Mouse (Mus musculus) heart, postnatal 0 days (tissue): ENCODE measurements around the gene Plce1.

Source experiments
- CTCF ChIP-seq: IDR thresholded peaks from 2 replicates; pipeline ENCODE4 v1.5.1; 2016; ENCODE audit warnings: antibody characterized with exemption, control low read depth, low read depth
- EP300 ChIP-seq: IDR thresholded peaks from 2 replicates; pipeline ENCODE4 v1.6.1; 2016; ENCODE audit warnings: antibody characterized with exemption, low read depth

- TF ChIP-seq CTCF, result no peak
- no peak for TF ChIP-seq EP300
Measured at GRCm38 (mm10) chr19:38766306-38766705, 285.4 kb downstream of the Plce1 start.
